Mouse (Mus musculus): Measurements from ENCODE around the gene Zfp952. TPM values are rescaled to one million over a fixed set of nuclear protein-coding genes. Genes with fewer than 3 reads are reported as not detected.
A peak's percentile ranks its signal among the peaks of the same experiment; 100 is the strongest.
"Not testable (repeated sequence)": the region's sequence is repeated elsewhere in the genome, so short reads cannot be mapped to it uniquely, and the experiment has no call there.

Gene Zfp952
- 10 to 100 TPM; 16.1 to 18.0 TPM for total RNA-seq (2021)

- intact Hi-C loops (cut with DNase I): loop anchor here (5.0 kb wide), 1 partner anchor 94 kb away; the partner anchor contains the start of gene Zfp563
Measured at GRCm38 (mm10) chr17:32992699-32993474, at the start of gene Zfp952. Gene Zfp952 (plus strand): TSS chr17:32993129.

GRCm38 (mm10) chr17:32943661-32944060, 49.3 kb upstream of the Zfp952 start:
- no peak for DNase-seq (ENCODE audit: low spot score in 2 of 2)
- intact Hi-C loops (cut with DNase I): loop anchor here (5.0 kb wide), 1 partner anchor 306 kb away; no protein-coding TSS in a partner anchor

More at GRCm38 (mm10) chr17:32992699-32993474, at the start of gene Zfp952:
- peak; percentile 92 to 95 for DNase-seq (ENCODE audit: low spot score in 2 of 2)

- no peak for DNase-seq (ENCODE audit: low spot score in 2 of 2)
- intact Hi-C loops (cut with DNase I): loop anchor here (5.0 kb wide), 1 partner anchor 307 kb away; no protein-coding TSS in a partner anchor
Measured at GRCm38 (mm10) chr17:32944402-32945035, 48.4 kb upstream of the Zfp952 start.

GRCm38 (mm10) chr17:32946716-32947115, 46.2 kb upstream of the Zfp952 start:
- intact Hi-C loops (cut with DNase I): no loop called here
- DNase-seq (ENCODE audit: low spot score in 2 of 2): no peak

- intact Hi-C loops (cut with DNase I): no loop called here
Measured at GRCm38 (mm10) chr17:32947215-32947914, 45.6 kb upstream of the Zfp952 start, which contains the start of gene Cyp4f13. Gene Cyp4f13 (minus strand): TSS chr17:32947402.

GRCm38 (mm10) chr17:32950136-32950535, 42.8 kb upstream of the Zfp952 start:
- DNase-seq (ENCODE audit: low spot score in 2 of 2): no peak
- intact Hi-C loops (cut with DNase I): loop anchor here (5.0 kb wide), 3 partner anchors 43 to 398 kb away; partner anchors contain the start of gene Zfp870

More at GRCm38 (mm10) chr17:32947215-32947914, 45.6 kb upstream of the Zfp952 start, which contains the start of gene Cyp4f13:
- peak; percentile 81 to 93 for DNase-seq (ENCODE audit: low spot score in 2 of 2)

- no peak for DNase-seq (ENCODE audit: low spot score in 2 of 2)
- intact Hi-C loops (cut with DNase I): loop anchor here (5.0 kb wide), 3 partner anchors 44 to 399 kb away; partner anchors contain the start of gene Zfp870
Measured at GRCm38 (mm10) chr17:32951006-32951405, 41.9 kb upstream of the Zfp952 start.

- intact Hi-C loops (cut with DNase I): loop anchor here (5.0 kb wide), 3 partner anchors 44 to 399 kb away; partner anchors contain the start of gene Zfp870
- DNase-seq (ENCODE audit: low spot score in 2 of 2): peak; percentile 79 to 87
Measured at GRCm38 (mm10) chr17:32951441-32951840, 41.5 kb upstream of the Zfp952 start.

- intact Hi-C loops (cut with DNase I): no loop called here
- DNase-seq (ENCODE audit: low spot score in 2 of 2): no peak
Measured at GRCm38 (mm10) chr17:32965253-32965622, 27.7 kb upstream of the Zfp952 start.

- peak; percentile 91 to 96 for DNase-seq (ENCODE audit: low spot score in 2 of 2)
- intact Hi-C loops (cut with DNase I): no loop called here
Measured at GRCm38 (mm10) chr17:32965623-32966290, 27.2 kb upstream of the Zfp952 start, which contains the start of gene Zfp472. Gene Zfp472 (plus strand): TSS chr17:32965814.

GRCm38 (mm10) chr17:32981361-32981760, 11.6 kb upstream of the Zfp952 start:
- DNase-seq (ENCODE audit: low spot score in 2 of 2): no peak
- intact Hi-C loops (cut with DNase I): no loop called here

- intact Hi-C loops (cut with DNase I): no loop called here
- DNase-seq (ENCODE audit: low spot score in 2 of 2): no peak
Measured at GRCm38 (mm10) chr17:32986301-32986700, 6.6 kb upstream of the Zfp952 start.

- intact Hi-C loops (cut with DNase I): loop anchor here (5.0 kb wide), 1 partner anchor 95 kb away; the partner anchor contains the start of gene Zfp563
- DNase-seq (ENCODE audit: low spot score in 2 of 2): peak in 1 of 2 experiments; percentile 11
Measured at GRCm38 (mm10) chr17:32991965-32992698, 797 bp upstream of the Zfp952 start.

- DNase-seq (ENCODE audit: low spot score in 2 of 2): no peak
Measured at GRCm38 (mm10) chr17:32998492-32998891, 5.6 kb downstream of the Zfp952 start.

GRCm38 (mm10) chr17:33008337-33008736, 15.4 kb downstream of the Zfp952 start:
- intact Hi-C loops (cut with DNase I): no loop called here
- DNase-seq (ENCODE audit: low spot score in 2 of 2): no peak

More at GRCm38 (mm10) chr17:32998492-32998891, 5.6 kb downstream of the Zfp952 start:
- intact Hi-C loops (cut with DNase I): no loop called here

GRCm38 (mm10) chr17:33020434-33020833, 27.5 kb downstream of the Zfp952 start:
- intact Hi-C loops (cut with DNase I); DNase-seq (ENCODE audit: low spot score in 2 of 2): not testable (repeated sequence)

GRCm38 (mm10) chr17:33032376-33032775, 39.4 kb downstream of the Zfp952 start:
- no peak for DNase-seq (ENCODE audit: low spot score in 2 of 2)
- intact Hi-C loops (cut with DNase I): loop anchor here (2.0 kb wide), 1 partner anchor 60 kb away; no protein-coding TSS in a partner anchor
